Comparison of ENCODE assay signal across 15 mouse cellular contexts in genomic region chr10:60367904-60368303, GRCm38 (mm10). TPM values are rescaled to one million over a fixed set of nuclear protein-coding genes. Genes with fewer than 3 reads are reported as not detected.
"Had no signal": no experiment of that assay in that cellular context is flagged by ENCODE, and none has a peak within 500 bp of the region (broad histone marks: within the 10 kb centered on the region; RNA-seq: fewer than 3 reads in every experiment).

No protein-coding gene starts in this region.

- H3K4me3 ChIP-seq: limb, embryonic 12.5 days; midbrain, embryonic 13.5 days had no signal

- H3K4me1 ChIP-seq: midbrain, embryonic 13.5 days had no signal

- H3K27ac ChIP-seq: limb, embryonic 12.5 days; liver, embryonic 14.5 days; midbrain, embryonic 13.5 days had no signal

- H3K9ac ChIP-seq: limb, embryonic 12.5 days; liver, embryonic 14.5 days; midbrain, embryonic 13.5 days had no signal

- ATAC-seq: inflammation-experienced regulatory T-cells, adult 6 months; intestine, postnatal 0 days; lung, postnatal 0 days; midbrain, embryonic 13.5 days had no signal

- H3K9me3 ChIP-seq: limb, embryonic 12.5 days; midbrain, embryonic 13.5 days had no signal

- H3K4me2 ChIP-seq: limb, embryonic 12.5 days; midbrain, embryonic 13.5 days had no signal

- H3K36me3 ChIP-seq: limb, embryonic 12.5 days; midbrain, embryonic 13.5 days had no signal

- DNase-seq: kidney, adult 8-10 months; kidney, postnatal 25 days; layer of hippocampus, postnatal 36 days; lung, adult 2 months; lung, postnatal 36 days; right cerebral cortex, postnatal 14 days; thymus, adult 18-20 months; thymus, postnatal 25 days had no signal

- H3K27me3 ChIP-seq: limb, embryonic 12.5 days; midbrain, embryonic 13.5 days had no signal

RNA-seq across cellular contexts. Expression of gene Gm17455, which starts 31.6 kb away (rescaled TPM):
- total RNA-seq: layer of hippocampus, postnatal 36 days; left cerebral cortex, postnatal 36 days had no signal
- polyA plus RNA-seq: liver, embryonic 14.5 days had no signal
